Mouse (Mus musculus): Measurements from ENCODE around the gene Gm2564. TPM values are rescaled to one million over a fixed set of nuclear protein-coding genes. Genes with fewer than 3 reads are reported as not detected.
"Not testable (repeated sequence)": the region's sequence is repeated elsewhere in the genome, so short reads cannot be mapped to it uniquely, and the experiment has no call there.

Gene Gm2564
- total RNA-seq (2021), result 3.7 and 4.2 TPM in 2 replicates
- long read RNA-seq, partial matches to known transcripts, result 0 of 1 reads
- long read RNA-seq, other reads (novel, unspliced or antisense), result 1 of 1 reads

DNA sequence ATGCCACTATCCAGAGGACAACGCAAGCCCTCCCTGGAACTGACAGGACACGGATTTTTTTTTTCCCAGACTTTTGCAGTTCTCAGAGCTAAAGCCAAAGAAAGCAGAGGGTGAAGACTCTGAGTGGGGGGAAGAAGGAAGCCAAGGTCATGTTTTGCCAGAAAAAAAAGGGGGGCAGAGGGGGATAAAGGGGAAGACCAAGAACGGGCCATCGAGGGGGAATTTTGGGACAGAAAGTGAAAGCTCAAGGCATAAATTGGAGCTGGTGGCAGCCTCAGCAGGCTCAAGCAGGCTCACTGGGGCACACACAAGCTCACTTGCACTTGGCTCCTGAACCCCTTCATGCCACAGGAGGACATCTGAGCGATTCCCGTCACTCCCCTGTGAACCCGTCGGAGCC, at the start of gene Gm2564:
Gene Gm2564 (plus strand): TSS at position 301 of the 400 bp plus-strand sequence.
- not testable (repeated sequence) for DNase-seq

DNA sequence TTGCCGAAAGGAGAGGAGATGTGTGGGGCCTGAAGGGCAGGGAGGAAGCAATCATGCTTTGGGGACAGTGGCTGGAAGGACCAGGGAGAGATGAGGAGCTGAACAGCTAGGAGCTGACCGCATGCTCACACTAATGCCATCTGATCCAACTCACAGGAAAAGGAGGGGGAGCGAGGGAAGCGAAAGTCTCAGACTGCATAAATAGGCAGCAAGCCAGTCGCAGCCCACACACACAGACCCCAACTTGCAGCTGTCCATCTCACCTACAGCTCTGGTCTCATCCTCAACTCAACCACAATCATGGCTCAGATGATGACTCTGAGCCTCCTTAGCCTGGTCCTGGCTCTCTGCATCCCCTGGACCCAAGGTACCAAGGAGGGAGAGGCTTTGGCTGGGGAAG, 17.6 kb upstream of the Gm2564 start, which contains the start of gene Gm10591:
Gene Gm10591 (plus strand): TSS at position 301 of the 400 bp plus-strand sequence.
- not testable (repeated sequence) for DNase-seq

DNA sequence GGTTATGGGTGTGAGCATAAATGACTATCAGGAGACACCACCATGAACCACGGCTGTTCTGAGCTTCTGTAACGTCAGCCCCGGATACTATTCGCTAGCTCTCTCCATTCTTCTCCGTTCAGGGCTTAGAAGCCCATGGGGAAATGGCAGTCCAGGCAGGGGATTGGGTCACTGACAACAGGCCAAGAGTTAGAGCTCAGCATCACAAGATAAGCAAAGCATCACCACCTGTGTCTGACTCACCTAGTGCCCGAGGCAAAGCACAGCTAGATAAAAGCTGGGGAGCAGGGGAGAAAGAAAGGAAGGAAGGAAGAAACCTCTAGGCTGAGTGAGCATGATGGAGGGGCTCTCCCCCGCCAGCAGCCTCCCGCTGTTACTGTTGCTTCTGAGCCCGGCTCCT, 25.4 kb downstream of the Gm2564 start, which contains the start of gene Ccl27b:
Gene Ccl27b (plus strand): TSS at position 301 of the 400 bp plus-strand sequence.
- not testable (repeated sequence) for DNase-seq

DNA sequence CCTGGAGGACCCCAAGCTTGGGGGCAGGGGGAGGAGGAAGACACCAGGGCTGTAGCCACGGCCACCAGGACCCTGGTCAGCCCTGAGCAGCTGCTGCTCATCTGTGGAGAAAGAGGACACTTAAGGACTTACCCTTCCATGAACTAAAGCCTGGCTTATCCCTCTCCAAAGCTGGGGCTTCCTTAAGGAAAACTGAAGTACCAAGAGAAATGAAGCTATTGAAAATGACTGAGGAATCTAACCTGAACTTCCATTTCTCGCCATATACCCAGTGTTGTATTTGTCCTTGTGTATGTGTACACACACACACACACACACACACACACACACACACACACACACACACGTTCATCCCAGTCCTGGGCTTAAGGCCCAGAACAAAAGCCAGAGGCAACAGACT, 32.3 kb downstream of the Gm2564 start, which contains the start of gene Il11ra2:
Gene Il11ra2 (minus strand): TSS at position 101 of the 400 bp plus-strand sequence.
- not testable (repeated sequence) for DNase-seq

DNA sequence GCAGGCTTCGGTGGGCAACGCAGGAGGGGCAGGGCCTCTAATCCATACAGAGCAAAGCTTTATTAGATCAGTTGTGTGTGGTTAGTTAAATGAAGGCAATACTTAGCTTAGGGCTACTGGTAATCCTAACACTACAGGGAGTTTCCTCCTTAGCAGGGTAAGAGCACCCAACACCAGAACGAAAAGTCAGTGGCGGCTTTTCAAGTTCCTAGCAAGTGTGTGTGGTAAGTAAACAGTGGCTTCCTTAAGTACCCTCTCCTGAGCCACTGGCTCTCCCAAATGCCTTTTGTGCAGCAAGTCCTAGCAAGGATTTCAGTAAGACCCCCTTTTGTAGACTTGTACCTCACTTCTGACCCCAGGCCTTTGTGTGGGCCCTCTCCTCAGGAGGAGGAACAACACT, 45.9 kb downstream of the Gm2564 start:
- not testable (repeated sequence) for DNase-seq

DNA sequence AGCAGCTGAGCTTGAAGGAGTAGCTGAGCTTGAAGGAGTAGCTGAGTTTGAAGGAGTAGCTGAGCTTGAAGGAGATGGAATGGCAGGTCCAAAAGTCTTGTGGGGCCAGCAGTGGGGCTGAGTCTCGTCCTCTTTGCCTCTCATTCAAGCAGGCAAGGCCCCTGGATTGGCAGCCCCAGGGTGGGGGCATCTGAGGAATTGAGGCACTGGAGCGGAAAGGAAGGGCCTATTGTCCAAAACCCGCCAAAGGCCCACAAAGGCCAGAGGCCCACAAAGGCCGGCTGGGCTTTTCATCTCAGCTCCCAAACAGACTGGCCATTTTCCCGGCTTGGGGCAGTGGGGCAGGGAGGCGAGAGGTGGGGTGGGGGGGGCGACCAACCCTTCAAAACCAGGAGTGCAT, 49.8 kb downstream of the Gm2564 start:
- not testable (repeated sequence) for DNase-seq

DNA sequence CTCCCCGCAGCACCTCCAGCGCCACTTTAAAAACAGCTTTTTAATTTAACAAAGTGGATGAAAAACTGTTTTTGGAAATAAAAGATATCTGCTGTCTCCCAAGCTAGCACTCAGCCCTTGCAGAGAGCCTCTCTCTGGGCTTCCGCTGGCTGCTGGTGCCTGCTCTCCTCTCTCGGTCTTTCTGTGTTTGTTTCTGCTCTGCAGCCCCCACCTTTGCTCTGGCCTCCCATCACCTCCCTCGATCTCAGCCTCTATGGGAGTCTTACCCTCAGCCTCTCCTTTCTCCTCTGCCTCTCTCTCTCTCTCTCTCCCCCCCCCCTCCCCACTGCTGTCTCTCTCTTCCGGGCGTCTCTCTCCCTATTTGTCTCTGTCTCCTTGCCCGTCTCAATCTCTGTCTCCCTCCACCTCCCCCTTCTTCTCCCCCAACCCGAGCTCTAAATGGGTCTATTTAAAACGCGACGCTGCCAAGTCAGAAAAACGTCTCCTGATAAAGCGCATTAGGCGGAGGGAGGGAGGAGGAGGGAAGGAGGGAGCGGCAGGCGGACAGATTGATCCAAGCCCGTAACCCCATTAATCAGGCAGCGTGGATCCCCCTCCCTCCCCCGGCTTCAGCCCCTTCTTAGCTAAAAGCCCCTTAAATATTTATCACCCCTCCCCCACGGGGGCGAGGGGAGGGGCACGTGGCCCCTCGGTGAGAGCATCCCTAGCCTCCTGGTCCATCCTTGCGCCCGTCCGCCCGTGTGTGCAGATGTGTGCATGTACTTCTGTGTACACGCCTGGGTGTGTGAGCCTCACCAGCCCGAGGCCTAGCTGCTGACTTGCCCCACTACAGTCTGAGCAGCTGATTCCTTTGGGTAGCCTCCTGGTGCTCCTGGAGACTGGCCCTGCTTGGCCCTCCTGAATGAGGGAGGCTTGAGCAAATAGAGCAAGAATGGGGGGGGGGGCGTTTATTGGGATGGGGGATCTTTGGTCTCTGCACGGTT, 51.1 kb downstream of the Gm2564 start:
- not testable (repeated sequence) for DNase-seq

Other genes with a start within 250 kb of the Gm2564 start
- gene Gm21586, start 190.3 kb upstream of the Gm2564 start, total RNA-seq (2021), result not detected in 2 replicates
- 0.70 TPM in 1 of 2 replicates, not detected in the other for gene Gm2163, start 163.0 kb upstream of the Gm2564 start, total RNA-seq (2021)
- not detected in 2 replicates for gene Fam205a2, start 101.5 kb upstream of the Gm2564 start, total RNA-seq (2021)
- gene Gm10591, start 17.5 kb upstream of the Gm2564 start, total RNA-seq (2021), result not detected in 2 replicates
- 20.7 TPM in 1 of 2 replicates, not detected in the other for gene Ccl27b, start 25.5 kb downstream of the Gm2564 start, total RNA-seq (2021)
- gene Il11ra2, start 32.2 kb downstream of the Gm2564 start, total RNA-seq (2021), result not detected in 2 replicates
- gene 4930578G10Rik, start 105.8 kb downstream of the Gm2564 start, total RNA-seq (2021), result not detected in 2 replicates
- gene Ccl19, start 126.9 kb downstream of the Gm2564 start, total RNA-seq (2021), result 1.1 and 2.3 TPM in 2 replicates
- 0.76 and 3.9 TPM in 2 replicates for gene Ccl21a, start 144.3 kb downstream of the Gm2564 start, total RNA-seq (2021)
- gene Fam205a1, start 224.2 kb downstream of the Gm2564 start, total RNA-seq (2021), result not detected in 2 replicates
- gene Gm12394, start 227.1 kb downstream of the Gm2564 start, total RNA-seq (2021), result 0.18 TPM in 1 of 2 replicates, not detected in the other
- gene Fam205c, start 244.5 kb downstream of the Gm2564 start, total RNA-seq (2021), result not detected in 2 replicates